Mouse (Mus musculus) forebrain, embryonic 13.5 days (tissue): Measurements from ENCODE around the gene Parn. TPM values are rescaled to one million over a fixed set of nuclear protein-coding genes. Genes with fewer than 3 reads are reported as not detected.

ENCODE experiments used
- ATAC-seq: fragments of 200-750 bp; cut with Nextera tagmentation; 2 replicates; pipeline ENCODE4 v1.8.0; 2017
- H3K27ac ChIP-seq: fragments of 300-500 bp; sonication (generic); 2 replicates; pipeline ENCODE4 v1.5.1; 2015; ENCODE audit warnings: inconsistent platforms, mild to moderate bottlenecking, moderate library complexity
- H3K27me3 ChIP-seq: fragments of 300-500 bp; sonication (generic); 2 replicates; pipeline ENCODE4 v1.6.1; 2015; ENCODE audit warnings: mild to moderate bottlenecking, inconsistent platforms
- H3K36me3 ChIP-seq: fragments of 300-500 bp; sonication (generic); 2 replicates; pipeline ENCODE4 v1.6.1; 2015; ENCODE audit warnings: mild to moderate bottlenecking, inconsistent platforms; ENCODE audit not compliant: poor library complexity, severe bottlenecking
- H3K4me1 ChIP-seq: fragments of 300-500 bp; sonication (generic); 2 replicates; pipeline ENCODE4 v1.6.1; 2015; ENCODE audit warnings: inconsistent platforms
- H3K4me2 ChIP-seq: fragments of 300-500 bp; sonication (generic); 2 replicates; pipeline ENCODE4 v1.6.1; 2015; ENCODE audit warnings: inconsistent platforms, mild to moderate bottlenecking, moderate library complexity
- H3K4me3 ChIP-seq: fragments of 300-500 bp; sonication (generic); 2 replicates; pipeline ENCODE4 v1.5.1; 2015; ENCODE audit warnings: mild to moderate bottlenecking, inconsistent platforms
- H3K9ac ChIP-seq: fragments of 300-500 bp; sonication (generic); 2 replicates; pipeline ENCODE4 v1.6.1; 2015; ENCODE audit warnings: mild to moderate bottlenecking, inconsistent platforms
- H3K9me3 ChIP-seq: fragments of 300-500 bp; sonication (generic); replicated peaks from 2 replicates; pipeline ENCODE4 v1.6.1; 2016; ENCODE audit warnings: inconsistent platforms
- WGBS: fragments of 180-500 bp; shearing (Covaris S2); methylation state at CpG from one replicate; pipeline ENCODE4 v1.1.7; 2015; 5-methylcytosine and 5-hydroxymethylcytosine counted together
- polyA plus RNA-seq: library from polyadenylated mRNA; unstranded; fragments of >200 nt; fragmentation: Nextera tagmentation; extraction: Ambion mirVana; gene quantifications from 2 replicates; pipeline ENCODE4 v1.2.1, GENCODE M21; 2015

Gene Parn
- polyA plus RNA-seq, 1 experiment from 2014 or later, result 39.5 TPM

GRCm38 (mm10) chr16:13504476-13504875 lies 163.5 kb downstream of the Parn start:
- no peaks in the 10 kb centered on the region for H3K9me3 ChIP-seq
- no peak overlapping the region for H3K4me3 ChIP-seq
- no peaks in the 10 kb centered on the region for H3K27me3 ChIP-seq
- H3K36me3 ChIP-seq, result no peaks in the 10 kb centered on the region
- WGBS, result 87% methylated on average over 3 of the region's 3 CpGs
- no peak overlapping the region for H3K4me2 ChIP-seq
- H3K4me1 ChIP-seq, result no peaks in the 10 kb centered on the region
- ATAC-seq, result no peak
- no peak overlapping the region for H3K27ac ChIP-seq
- no peak overlapping the region for H3K9ac ChIP-seq

GRCm38 (mm10) chr16:13498923-13499322 lies 169.0 kb downstream of the Parn start:
- H3K27ac ChIP-seq, result no peak overlapping the region
- H3K4me2 ChIP-seq, result no peak overlapping the region
- no peaks in the 10 kb centered on the region for H3K36me3 ChIP-seq
- H3K4me1 ChIP-seq, result no peaks in the 10 kb centered on the region
- no peak for ATAC-seq
- no peaks in the 10 kb centered on the region for H3K27me3 ChIP-seq
- no peaks in the 10 kb centered on the region for H3K9me3 ChIP-seq
- H3K9ac ChIP-seq, result no peak overlapping the region
- H3K4me3 ChIP-seq, result no peak overlapping the region
- 89% methylated on average over 3 of the region's 3 CpGs for WGBS

- Histone ChIP-seq H3K9me3 (no peaks in the 10 kb centered on the region), H3K36me3 (no peaks in the 10 kb centered on the region), H3K27me3 (no peaks in the 10 kb centered on the region), H3K4me1 (no peaks in the 10 kb centered on the region), H3K27ac (no peak overlapping the region), H3K9ac (no peak overlapping the region), H3K4me3 (no peak overlapping the region), H3K4me2 (no peak overlapping the region)
- WGBS, result 89% methylated on average over 3 of the region's 3 CpGs
- no peak for ATAC-seq
Measured at GRCm38 (mm10) chr16:13493981-13494380, 174.0 kb downstream of the Parn start.

- H3K9ac ChIP-seq, result no peak overlapping the region
- no peak overlapping the region for H3K27ac ChIP-seq
- 72% methylated on average over 3 of the region's 3 CpGs for WGBS
- H3K9me3 ChIP-seq, result no peaks in the 10 kb centered on the region
- ATAC-seq, result no peak
- no peaks in the 10 kb centered on the region for H3K36me3 ChIP-seq
- H3K4me1 ChIP-seq, result no peaks in the 10 kb centered on the region
- no peak overlapping the region for H3K4me3 ChIP-seq
- H3K27me3 ChIP-seq, result no peaks in the 10 kb centered on the region
- H3K4me2 ChIP-seq, result no peak overlapping the region
Measured at GRCm38 (mm10) chr16:13492996-13493395, 175.0 kb downstream of the Parn start.

GRCm38 (mm10) chr16:13491776-13492175 lies 176.2 kb downstream of the Parn start:
- 56% methylated on average over 3 of the region's 3 CpGs for WGBS
- no peak overlapping the region for H3K9ac ChIP-seq
- no peak overlapping the region for H3K4me2 ChIP-seq
- H3K4me3 ChIP-seq, result no peak overlapping the region
- H3K36me3 ChIP-seq, result no peaks in the 10 kb centered on the region
- H3K27me3 ChIP-seq, result no peaks in the 10 kb centered on the region
- H3K4me1 ChIP-seq, result no peaks in the 10 kb centered on the region
- no peak for ATAC-seq
- no peak overlapping the region for H3K27ac ChIP-seq
- no peaks in the 10 kb centered on the region for H3K9me3 ChIP-seq

Other genes starting within 250 kb of the Parn start
- 44.7 and 50.9 TPM in 2 replicates for gene Bfar, start 3.7 kb upstream of the Parn start, polyA plus RNA-seq
- 9.4 and 9.9 TPM in 2 replicates for gene 3110001I22Rik, start 3.8 kb upstream of the Parn start, polyA plus RNA-seq
- gene Pla2g10, start 62.8 kb upstream of the Parn start, polyA plus RNA-seq, result 0.20 and 0.53 TPM in 2 replicates
- 109 and 116 TPM in 2 replicates for gene Rrn3, start 112.5 kb upstream of the Parn start, polyA plus RNA-seq
- gene Ntan1, start 150.7 kb upstream of the Parn start, polyA plus RNA-seq, result 214 and 225 TPM in 2 replicates
- 56.7 and 62.4 TPM in 2 replicates for gene Pdxdc1, start 235.0 kb upstream of the Parn start, polyA plus RNA-seq
- gene Mpv17l, start 235.0 kb upstream of the Parn start, polyA plus RNA-seq, result 5.4 and 7.0 TPM in 2 replicates